Mouse (Mus musculus) CD8-positive naive resting alpha-beta T cell, adult 57 days (primary cell): ENCODE measurements around the gene Ugt2a1. TPM values are rescaled to one million over a fixed set of nuclear protein-coding genes. Genes with fewer than 3 reads are reported as not detected.

Experiments
- total RNA-seq: library from RNA; stranded (reverse); gene quantifications from one replicate; pipeline ENCODE4 v1.2.4, GENCODE M21; 2023

Ugt2a1 gene
- total RNA-seq: not detected

GRCm38 (mm10) chr5:87490771-87491170, at the start of gene Ugt2a1:
Ugt2a1 (minus strand) TSS chr5:87490871.

DNA sequence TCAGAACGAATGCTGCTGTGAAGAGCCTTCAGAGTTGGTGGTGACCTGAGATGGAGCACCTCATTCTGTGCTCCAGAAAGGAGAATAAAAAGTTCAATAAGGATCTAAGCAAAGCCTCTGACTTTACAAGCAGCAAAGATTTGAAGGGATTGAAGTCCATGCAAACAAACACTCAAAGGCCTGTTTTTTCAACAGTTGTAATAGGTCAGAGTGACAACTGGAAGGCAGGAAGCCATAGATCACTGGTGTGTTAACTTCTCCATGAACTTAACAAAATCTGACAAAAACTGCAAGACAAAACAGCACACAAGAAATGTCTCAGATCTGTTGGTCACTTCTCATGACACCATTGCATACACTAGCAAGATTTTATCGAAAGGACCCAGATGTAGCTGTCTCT, 47.4 kb upstream of the Ugt2a1 start, which contains the start of gene Sult1b1:
Sult1b1 (minus strand) TSS at position 85 of the 400 bp plus-strand sequence.

GRCm38 (mm10) chr5:87486706-87487105, 4.0 kb downstream of the Ugt2a1 start, which contains the start of gene Gm43638:
Gm43638 (minus strand) TSS chr5:87486806.

GRCm38 (mm10) chr5:87482160-87482559, 8.5 kb downstream of the Ugt2a1 start, which contains the start of gene Ugt2a2:
Ugt2a2 (minus strand) TSS chr5:87482260.

DNA sequence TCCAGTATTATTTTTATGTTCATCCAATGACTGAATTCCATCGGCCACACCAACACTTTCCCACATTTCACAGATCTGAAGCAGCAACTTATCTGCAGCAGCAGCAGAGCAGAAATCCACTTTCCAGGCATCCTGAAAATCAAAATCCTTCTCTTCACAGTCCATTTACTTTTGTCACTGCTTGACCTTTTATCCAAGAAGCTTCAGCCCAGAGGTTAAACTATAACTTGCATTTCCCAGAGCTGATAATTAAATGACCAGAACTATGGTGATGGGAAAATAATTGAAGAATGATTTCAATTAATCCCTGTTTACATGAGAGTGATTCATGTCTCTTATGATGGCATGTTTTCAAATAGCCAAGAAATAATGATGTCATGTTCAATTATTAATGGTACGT, 66.6 kb downstream of the Ugt2a1 start, which contains the start of gene Ugt2b38:
Ugt2b38 (minus strand) TSS at position 163 of the 400 bp plus-strand sequence.

Other genes starting within 250 kb of the Ugt2a1 start
- not detected for gene Ugt2b37, start 236.1 kb downstream of the Ugt2a1 start, total RNA-seq
- gene Ugt2a3, start 153.7 kb downstream of the Ugt2a1 start, total RNA-seq: not detected
- gene Ugt2b38, start 66.7 kb downstream of the Ugt2a1 start, total RNA-seq: not detected
- gene Ugt2a2, start 8.6 kb downstream of the Ugt2a1 start, total RNA-seq: not detected
- not detected for gene Gm43638, start 4.1 kb downstream of the Ugt2a1 start, total RNA-seq
- not detected for gene Sult1b1, start 47.3 kb upstream of the Ugt2a1 start, total RNA-seq
- not detected for gene Sult1d1, start 78.2 kb upstream of the Ugt2a1 start, total RNA-seq
- gene Sult1e1, start 100.7 kb upstream of the Ugt2a1 start, total RNA-seq: not detected
- not detected for gene Csn1s1, start 175.3 kb upstream of the Ugt2a1 start, total RNA-seq
- not detected for gene Csn2, start 208.8 kb upstream of the Ugt2a1 start, total RNA-seq